Mouse (Mus musculus): ENCODE measurements at regions not wholly inside any gene's neighbourhood (a gene's known extent, or its start where the extent isn't known, plus 50 kb on each side); places are given as distances from the start of the nearest gene placed in this dataset.

DNA sequence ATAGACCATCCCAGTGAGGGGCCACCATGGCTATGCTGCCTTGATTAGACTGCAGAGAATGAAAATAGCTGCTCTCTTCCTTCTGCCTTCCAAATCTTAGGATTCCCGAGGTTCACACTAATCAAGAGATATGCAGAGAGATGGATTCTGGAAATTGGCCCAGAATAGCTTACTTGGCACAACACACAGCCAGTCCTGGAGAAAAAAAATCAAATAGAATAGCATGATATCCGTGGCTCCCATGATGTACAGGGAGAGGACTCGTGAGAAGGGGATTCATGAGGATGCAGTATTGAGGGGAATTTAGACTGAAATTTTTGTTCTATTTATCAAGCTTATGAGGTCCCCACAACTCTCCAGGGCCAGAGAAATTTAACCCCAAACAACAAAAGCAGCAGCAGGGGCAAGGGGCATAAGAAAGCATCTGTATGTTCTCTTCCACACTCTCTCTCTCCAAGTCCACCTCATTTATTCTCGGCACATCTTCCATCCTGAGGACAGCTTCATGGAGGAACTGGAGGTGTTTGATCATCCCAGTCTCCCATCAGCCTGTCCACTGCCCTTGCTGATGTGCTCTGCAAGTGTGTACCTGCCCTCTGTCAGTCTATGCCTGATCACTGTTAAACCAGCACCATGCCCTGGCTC, 599.3 kb upstream of the Camk1g start:
- no peaks in the 10 kb centered on the region for H3K9me3 ChIP-seq (ENCODE audit: control insufficient read depth, low read length)
- H3K36me3 ChIP-seq (ENCODE audit: control insufficient read depth, insufficient read depth, low read length), result no peaks in the 10 kb centered on the region
- no peak overlapping the region for H3K4me2 ChIP-seq (ENCODE audit: low read depth, low read length)
- WGBS, result 34% methylated on average over 4 of the region's 4 CpGs
- H3K27me3 ChIP-seq (ENCODE audit: control insufficient read depth, insufficient read depth, low read depth, low read length), result no peaks in the 10 kb centered on the region
- no peak overlapping the region for H3K9ac ChIP-seq (ENCODE audit: low read length)
- ATAC-seq (ENCODE audit: low read depth), result peak; percentile 70
- peaks cover 11% of the 10 kb centered on the region for H3K4me1 ChIP-seq (replicated peaks; ENCODE audit: control insufficient read depth, insufficient read depth, low read length)
- H3K27ac ChIP-seq (ENCODE audit: low read length), result no peak overlapping the region
- H3K4me3 ChIP-seq (ENCODE audit: low read length), result no peak overlapping the region

DNA sequence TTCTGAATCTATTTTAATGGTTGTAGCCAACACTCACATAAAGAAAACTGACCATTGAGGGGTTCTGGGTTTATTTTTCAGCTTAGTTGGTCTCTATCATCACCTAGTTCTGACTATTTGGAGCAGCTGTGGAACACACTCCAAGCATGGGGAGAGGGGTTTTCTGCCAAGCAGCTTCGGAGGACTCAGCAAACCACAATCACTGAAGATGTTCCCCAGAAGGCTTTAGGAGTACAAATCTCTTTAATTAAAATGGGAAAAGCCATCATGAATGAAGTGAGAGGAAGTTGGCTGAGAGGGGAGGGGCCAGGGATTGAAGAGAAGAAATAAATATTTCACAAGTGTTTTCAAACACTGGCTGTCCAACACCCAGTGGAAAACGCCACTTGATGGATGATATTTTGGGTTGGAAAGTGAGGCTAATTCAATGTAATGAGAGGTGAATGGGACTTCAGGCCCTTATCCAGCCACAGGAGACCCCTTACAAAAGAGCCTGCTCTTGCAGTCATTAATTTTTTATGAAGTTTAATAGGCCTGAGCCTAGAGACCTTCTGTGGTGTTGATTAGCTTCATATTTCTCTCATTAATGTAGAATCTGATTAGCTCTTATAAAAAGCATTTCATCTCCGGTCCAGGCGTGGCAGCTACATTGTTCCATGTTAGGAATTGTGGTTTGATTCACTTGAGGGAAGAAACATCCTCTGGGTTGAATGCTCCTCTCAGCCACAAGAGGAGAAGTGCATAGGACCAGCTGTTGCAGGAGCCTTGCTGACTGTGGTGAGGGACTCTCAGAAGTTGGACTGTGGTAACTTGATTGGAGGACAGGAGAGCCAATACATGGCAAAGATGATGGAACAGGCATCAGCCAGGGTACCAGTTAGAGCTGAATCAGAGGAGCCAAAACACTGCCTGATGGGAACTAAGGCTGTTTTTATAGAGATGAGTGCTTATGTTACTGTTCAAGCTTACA, 598.1 kb upstream of the Camk1g start:
- H3K27ac ChIP-seq (ENCODE audit: low read length), result no peak overlapping the region
- H3K27me3 ChIP-seq (ENCODE audit: control insufficient read depth, insufficient read depth, low read depth, low read length), result no peaks in the 10 kb centered on the region
- 62% methylated on average over 4 of the region's 4 CpGs for WGBS
- no peak for ATAC-seq (ENCODE audit: low read depth)
- H3K9me3 ChIP-seq (ENCODE audit: control insufficient read depth, low read length), result no peaks in the 10 kb centered on the region
- H3K36me3 ChIP-seq (ENCODE audit: control insufficient read depth, insufficient read depth, low read length), result no peaks in the 10 kb centered on the region
- H3K4me1 ChIP-seq (replicated peaks; ENCODE audit: control insufficient read depth, insufficient read depth, low read length), result peaks cover 11% of the 10 kb centered on the region
- no peak overlapping the region for H3K9ac ChIP-seq (ENCODE audit: low read length)
- H3K4me2 ChIP-seq (ENCODE audit: low read depth, low read length), result no peak overlapping the region
- no peak overlapping the region for H3K4me3 ChIP-seq (ENCODE audit: low read length)

DNA sequence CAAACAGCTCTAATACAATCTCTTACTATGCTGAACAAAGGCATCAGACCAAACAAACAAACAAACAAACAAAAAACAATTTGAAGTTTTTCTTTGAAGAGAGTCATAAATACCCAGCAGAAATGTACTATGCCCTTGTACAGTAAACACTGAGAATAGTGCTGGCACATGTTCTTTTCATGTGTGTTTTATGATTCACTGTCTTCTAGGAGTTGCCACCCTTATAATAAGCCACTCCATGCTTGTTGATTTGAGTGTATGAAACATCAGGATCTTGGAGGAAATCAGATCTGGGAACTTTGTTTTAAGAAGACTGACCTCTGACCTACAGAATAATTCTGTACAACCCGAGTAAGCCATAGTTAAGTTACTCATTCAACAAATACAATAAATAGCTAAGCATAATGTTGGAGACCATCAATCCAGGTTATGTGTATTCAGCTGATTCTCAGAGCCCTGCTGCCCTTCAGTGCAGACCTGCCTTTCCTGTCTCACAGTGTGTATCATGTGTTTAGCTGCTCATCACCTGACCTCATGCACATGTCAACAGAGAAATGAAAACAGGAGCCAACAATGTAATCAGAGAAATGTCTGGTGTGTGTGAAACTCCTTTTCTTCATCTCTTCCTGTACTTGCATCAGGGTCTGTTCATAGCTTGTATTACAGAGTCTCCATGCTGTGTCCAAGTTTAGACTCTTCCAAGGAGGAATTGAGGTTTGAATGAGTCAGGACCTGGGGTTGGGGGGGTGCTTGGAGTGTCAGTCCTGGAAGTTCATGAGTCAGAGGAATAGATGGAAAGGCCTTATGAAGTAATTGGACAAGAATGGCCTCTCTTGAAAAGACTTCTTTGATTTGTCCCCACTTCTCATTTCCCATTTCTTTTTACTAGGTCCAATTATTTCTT, 596.8 kb upstream of the Camk1g start:
- Histone ChIP-seq H3K36me3 (ENCODE audit: control insufficient read depth, insufficient read depth, low read length) (no peaks in the 10 kb centered on the region), H3K4me1 (replicated peaks; ENCODE audit: control insufficient read depth, insufficient read depth, low read length) (peaks cover 11% of the 10 kb centered on the region), H3K9me3 (ENCODE audit: control insufficient read depth, low read length) (no peaks in the 10 kb centered on the region), H3K4me3 (ENCODE audit: low read length) (no peak overlapping the region), H3K9ac (ENCODE audit: low read length) (no peak overlapping the region), H3K4me2 (ENCODE audit: low read depth, low read length) (no peak overlapping the region), H3K27me3 (ENCODE audit: control insufficient read depth, insufficient read depth, low read depth, low read length) (no peaks in the 10 kb centered on the region), H3K27ac (ENCODE audit: low read length) (no peak overlapping the region)
- 31% methylated on average over 1 of the region's 1 CpGs for WGBS
- no peak for ATAC-seq (ENCODE audit: low read depth)

DNA sequence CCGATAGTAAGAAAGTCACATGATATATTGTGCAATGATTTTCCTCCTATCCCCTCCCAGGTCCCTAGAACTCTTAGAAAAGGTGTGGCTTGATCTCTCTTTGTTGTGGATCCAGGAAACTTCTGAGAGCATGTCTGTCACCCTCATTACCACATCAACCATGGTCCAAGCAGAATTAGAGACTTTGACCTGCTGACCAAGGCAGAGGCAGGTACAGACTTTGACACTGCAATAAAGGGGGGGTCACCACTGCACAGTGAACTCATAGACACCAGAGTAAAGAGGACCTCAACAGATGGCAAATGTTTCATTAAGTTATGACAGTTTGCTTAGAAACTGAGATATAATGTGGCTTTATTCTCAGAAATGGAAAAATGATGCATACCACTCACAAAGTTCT, 595.2 kb upstream of the Camk1g start:
- 74% methylated on average over 1 of the region's 1 CpGs for WGBS
- ATAC-seq (ENCODE audit: low read depth), result no peak
- Histone ChIP-seq H3K4me1 (replicated peaks; ENCODE audit: control insufficient read depth, insufficient read depth, low read length) (peaks cover 8% of the 10 kb centered on the region), H3K9ac (ENCODE audit: low read length) (no peak overlapping the region), H3K36me3 (ENCODE audit: control insufficient read depth, insufficient read depth, low read length) (no peaks in the 10 kb centered on the region), H3K4me2 (ENCODE audit: low read depth, low read length) (no peak overlapping the region), H3K27ac (ENCODE audit: low read length) (no peak overlapping the region), H3K4me3 (ENCODE audit: low read length) (no peak overlapping the region), H3K27me3 (ENCODE audit: control insufficient read depth, insufficient read depth, low read depth, low read length) (no peaks in the 10 kb centered on the region), H3K9me3 (ENCODE audit: control insufficient read depth, low read length) (no peaks in the 10 kb centered on the region)

DNA sequence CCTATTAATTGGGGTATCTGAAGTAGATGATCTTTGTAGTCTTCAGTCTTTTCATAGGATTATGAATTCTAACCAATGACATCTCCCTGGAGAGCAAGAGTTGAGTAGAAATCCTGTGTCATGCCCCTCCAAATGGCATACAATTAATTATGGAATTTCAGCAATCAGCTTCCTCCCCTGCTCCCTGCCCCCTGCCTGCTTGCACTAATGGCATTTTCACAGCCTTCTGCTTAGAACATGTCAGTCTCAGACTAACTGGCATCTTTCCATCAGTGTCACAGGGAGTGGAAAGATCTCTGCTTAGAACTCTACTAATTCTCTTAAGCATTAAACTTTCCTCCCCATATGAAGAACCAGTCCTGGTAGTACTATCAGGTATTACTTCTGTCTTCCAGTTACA, 581.8 kb upstream of the Camk1g start:
- Histone ChIP-seq H3K4me2 (ENCODE audit: low read depth, low read length) (no peak overlapping the region), H3K27me3 (ENCODE audit: control insufficient read depth, insufficient read depth, low read depth, low read length) (no peaks in the 10 kb centered on the region), H3K4me3 (ENCODE audit: low read length) (no peak overlapping the region), H3K4me1 (replicated peaks; ENCODE audit: control insufficient read depth, insufficient read depth, low read length) (no peaks in the 10 kb centered on the region), H3K36me3 (ENCODE audit: control insufficient read depth, insufficient read depth, low read length) (no peaks in the 10 kb centered on the region), H3K27ac (ENCODE audit: low read length) (no peak overlapping the region), H3K9ac (ENCODE audit: low read length) (no peak overlapping the region), H3K9me3 (ENCODE audit: control insufficient read depth, low read length) (no peaks in the 10 kb centered on the region)
- ATAC-seq (ENCODE audit: low read depth), result no peak

DNA sequence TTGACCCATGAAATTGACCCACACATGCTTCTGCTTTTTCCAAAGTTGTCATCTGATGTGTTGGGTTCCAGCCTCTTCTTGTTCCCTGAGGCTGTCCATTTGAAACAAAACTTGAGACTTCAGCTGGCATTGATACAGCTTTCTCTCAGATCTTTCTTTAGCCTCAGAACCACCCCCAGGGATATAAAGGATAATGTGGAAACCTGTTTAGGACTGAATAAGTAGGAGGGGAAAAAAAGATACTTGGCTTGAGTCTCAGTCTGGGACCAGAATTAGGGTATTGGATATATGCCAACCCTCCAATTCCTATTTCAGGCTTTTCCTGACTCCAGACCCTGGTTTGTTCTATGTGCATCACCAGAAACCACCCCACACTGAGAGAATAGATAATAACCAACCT, 579.7 kb upstream of the Camk1g start:
- H3K27me3 ChIP-seq (ENCODE audit: control insufficient read depth, insufficient read depth, low read depth, low read length), result no peaks in the 10 kb centered on the region
- H3K9me3 ChIP-seq (ENCODE audit: control insufficient read depth, low read length), result no peaks in the 10 kb centered on the region
- H3K4me3 ChIP-seq (ENCODE audit: low read length), result no peak overlapping the region
- no peak for ATAC-seq (ENCODE audit: low read depth)
- H3K36me3 ChIP-seq (ENCODE audit: control insufficient read depth, insufficient read depth, low read length), result no peaks in the 10 kb centered on the region
- H3K4me2 ChIP-seq (ENCODE audit: low read depth, low read length), result no peak overlapping the region
- no peaks in the 10 kb centered on the region for H3K4me1 ChIP-seq (replicated peaks; ENCODE audit: control insufficient read depth, insufficient read depth, low read length)
- no peak overlapping the region for H3K9ac ChIP-seq (ENCODE audit: low read length)
- H3K27ac ChIP-seq (ENCODE audit: low read length), result no peak overlapping the region

DNA sequence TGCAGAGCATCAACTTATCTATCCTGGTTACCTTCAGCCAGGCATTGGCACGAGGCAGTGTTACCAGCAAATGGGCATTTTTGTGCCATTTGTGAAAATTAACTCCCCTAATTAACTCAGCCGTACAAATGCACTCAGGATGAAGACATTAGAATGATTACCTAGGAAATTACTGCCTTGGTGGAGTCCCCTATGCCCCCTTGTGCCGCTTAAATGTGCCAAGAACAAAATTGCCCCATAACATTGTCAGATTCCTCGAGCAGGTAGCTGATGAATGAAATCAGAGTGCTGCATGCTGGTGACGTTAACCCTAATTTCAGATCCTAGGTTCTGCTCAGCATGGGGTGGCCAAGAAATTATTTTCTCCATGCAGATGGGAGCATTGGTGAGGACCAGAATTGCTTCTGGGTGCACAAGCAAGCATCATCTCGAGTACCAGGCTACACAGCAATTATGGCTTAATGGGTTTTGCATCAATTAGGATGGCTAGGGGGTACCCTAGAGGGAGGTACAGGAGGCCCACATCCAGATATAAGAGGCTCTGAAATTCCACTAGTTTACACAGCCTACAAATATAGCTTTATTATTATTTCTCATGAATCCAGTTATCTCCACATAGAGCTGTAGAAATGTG, 577.0 kb upstream of the Camk1g start:
- Histone ChIP-seq H3K27ac (ENCODE audit: low read length) (no peak overlapping the region), H3K9me3 (ENCODE audit: control insufficient read depth, low read length) (no peaks in the 10 kb centered on the region), H3K9ac (ENCODE audit: low read length) (no peak overlapping the region), H3K4me1 (replicated peaks; ENCODE audit: control insufficient read depth, insufficient read depth, low read length) (no peaks in the 10 kb centered on the region), H3K4me3 (ENCODE audit: low read length) (no peak overlapping the region), H3K36me3 (ENCODE audit: control insufficient read depth, insufficient read depth, low read length) (no peaks in the 10 kb centered on the region), H3K27me3 (ENCODE audit: control insufficient read depth, insufficient read depth, low read depth, low read length) (no peaks in the 10 kb centered on the region), H3K4me2 (ENCODE audit: low read depth, low read length) (no peak overlapping the region)
- no peak for ATAC-seq (ENCODE audit: low read depth)
- 79% methylated on average over 6 of the region's 6 CpGs for WGBS

DNA sequence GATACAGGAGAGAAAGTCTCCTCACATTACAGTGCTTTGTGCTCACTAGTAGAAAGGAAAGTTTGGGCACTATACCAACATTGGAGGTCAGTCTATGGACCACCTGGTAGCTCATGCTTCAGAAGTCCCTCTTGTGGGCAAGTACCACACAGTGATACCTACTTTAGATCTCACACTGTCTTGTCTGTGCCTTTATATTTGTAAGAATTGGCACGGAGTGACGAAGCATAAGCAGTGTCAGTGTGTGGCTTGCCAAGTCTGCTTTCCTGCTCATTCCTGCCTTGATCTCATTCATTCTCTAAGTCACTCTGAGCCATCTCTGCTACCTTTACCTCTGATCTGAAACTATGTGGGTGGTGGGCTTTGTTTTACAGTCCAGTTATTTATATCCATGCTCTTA, 565.9 kb upstream of the Camk1g start:
- Histone ChIP-seq H3K27me3 (ENCODE audit: control insufficient read depth, insufficient read depth, low read depth, low read length) (no peaks in the 10 kb centered on the region), H3K4me2 (ENCODE audit: low read depth, low read length) (no peak overlapping the region), H3K36me3 (ENCODE audit: control insufficient read depth, insufficient read depth, low read length) (no peaks in the 10 kb centered on the region), H3K4me1 (replicated peaks; ENCODE audit: control insufficient read depth, insufficient read depth, low read length) (0 out of 2 replicates have a peak, but pooled peaks cover 2% of the 10 kb centered on the region), H3K9ac (ENCODE audit: low read length) (no peak overlapping the region), H3K9me3 (ENCODE audit: control insufficient read depth, low read length) (no peaks in the 10 kb centered on the region), H3K27ac (ENCODE audit: low read length) (no peak overlapping the region), H3K4me3 (ENCODE audit: low read length) (no peak overlapping the region)
- ATAC-seq (ENCODE audit: low read depth), result no peak
- 71% methylated on average over 2 of the region's 2 CpGs for WGBS
